Mouse (Mus musculus): ENCODE results near the gene Ccdc62.
A peak's percentile ranks its signal among the peaks of the same experiment; 100 is the strongest.

Ccdc62 gene

DNA sequence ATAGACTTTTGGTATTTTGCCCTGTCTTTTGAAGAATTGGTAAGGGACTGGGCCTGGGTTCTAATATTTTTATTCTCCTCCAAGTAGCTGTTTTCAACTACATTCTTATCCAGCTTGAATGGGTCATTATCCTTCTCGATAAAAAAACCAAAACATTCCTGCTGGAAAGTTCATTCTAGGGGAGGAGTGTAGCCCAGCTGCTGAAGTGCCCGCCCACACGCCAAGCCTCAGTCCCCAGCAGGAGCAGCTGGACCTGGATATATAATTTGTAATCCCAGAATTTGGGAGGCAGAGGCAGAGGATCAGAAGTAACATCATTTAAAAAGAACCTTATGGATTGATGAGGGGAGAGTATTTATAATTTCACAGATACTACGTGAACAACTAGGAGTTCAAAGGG is 16.1 kb downstream of the Ccdc62 start:
- DNase-seq = no peak

DNA sequence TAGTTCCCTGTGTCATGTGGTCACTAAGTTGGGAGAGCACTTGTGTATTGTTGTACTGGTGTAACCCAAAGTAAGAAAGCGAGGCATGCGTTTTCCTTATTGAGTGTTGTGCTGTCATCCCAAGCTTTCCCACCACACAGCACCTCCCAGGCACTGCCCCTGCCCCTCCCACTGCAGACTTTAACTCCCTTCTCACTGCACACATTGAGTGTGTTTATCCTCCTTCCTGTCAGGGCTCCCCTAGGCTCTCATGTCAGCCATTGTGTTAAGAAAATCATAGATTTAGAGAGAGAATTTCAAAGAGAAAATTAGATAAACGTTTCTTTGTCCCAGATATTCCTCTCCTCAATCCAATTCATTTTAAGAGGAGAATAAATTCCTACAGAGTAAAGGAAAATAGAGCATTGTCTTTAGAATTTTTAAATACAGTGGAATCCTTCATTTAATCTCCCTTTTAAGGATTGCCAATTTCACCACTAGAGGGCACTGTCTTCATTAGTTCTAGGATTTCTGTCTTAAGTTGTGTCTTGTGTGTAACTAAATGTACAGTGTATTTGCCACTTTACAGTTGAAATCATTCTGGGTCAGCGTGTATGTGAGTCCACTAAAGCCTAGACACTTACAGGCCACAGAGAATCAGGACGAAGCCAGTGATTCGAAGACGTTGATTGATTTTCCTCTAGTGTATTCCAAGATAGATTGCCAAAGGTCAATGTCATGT is 16.7 kb downstream of the Ccdc62 start:
- no peak for DNase-seq

DNA sequence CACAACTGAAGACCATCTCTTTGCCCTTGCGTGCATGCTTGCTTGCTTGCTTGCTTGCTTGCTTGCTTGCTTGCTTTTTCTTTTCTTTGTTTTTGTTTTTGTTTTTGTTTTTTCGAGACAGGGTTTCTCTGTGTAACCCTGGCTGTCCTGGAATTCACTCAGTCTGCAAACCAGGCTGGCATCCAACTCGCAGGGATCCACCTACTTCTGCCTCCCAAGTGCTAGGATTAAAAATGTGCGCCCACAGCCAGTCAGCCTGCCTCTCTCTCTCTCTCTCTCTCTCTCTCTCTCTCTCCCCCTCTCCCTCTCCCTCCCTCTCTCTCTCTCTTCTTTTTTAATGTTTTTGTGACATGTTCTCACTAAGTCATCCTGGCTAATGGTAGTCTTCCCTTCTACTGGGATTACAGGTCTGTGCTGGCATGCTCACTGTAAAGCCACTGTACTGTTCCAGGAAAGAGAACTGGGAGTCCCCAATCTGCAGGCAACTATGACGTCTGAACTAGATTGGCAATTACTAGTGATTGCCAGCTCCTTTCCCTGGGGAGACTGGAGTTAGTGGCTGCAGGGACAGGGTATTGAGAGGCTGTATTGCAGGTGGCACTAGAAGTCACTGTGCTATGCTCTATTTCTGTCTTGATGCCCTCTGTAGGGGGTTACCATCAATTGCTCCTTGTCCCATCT is 22.0 kb downstream of the Ccdc62 start:
- DNase-seq = no peak

DNA sequence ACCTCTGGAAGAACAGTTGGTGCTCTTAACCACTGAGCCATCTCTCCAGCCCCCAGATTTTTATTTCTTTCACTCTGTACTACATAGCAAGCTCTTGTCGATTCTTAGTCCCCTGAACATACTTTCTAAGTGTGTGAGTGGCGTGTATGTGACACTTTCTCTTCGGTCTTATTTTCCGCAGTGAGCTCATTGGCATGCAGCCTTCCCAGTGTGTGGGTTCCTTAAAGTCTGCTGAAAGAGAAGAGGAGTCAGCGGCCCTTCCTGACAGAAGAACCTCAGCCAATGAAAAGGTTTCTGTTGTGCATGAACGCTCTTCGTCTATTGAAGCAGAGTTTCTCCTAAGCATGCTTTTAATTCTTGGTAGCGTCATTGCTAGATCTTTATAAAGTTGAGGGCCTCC is 26.7 kb downstream of the Ccdc62 start:
- DNase-seq = no peak

DNA sequence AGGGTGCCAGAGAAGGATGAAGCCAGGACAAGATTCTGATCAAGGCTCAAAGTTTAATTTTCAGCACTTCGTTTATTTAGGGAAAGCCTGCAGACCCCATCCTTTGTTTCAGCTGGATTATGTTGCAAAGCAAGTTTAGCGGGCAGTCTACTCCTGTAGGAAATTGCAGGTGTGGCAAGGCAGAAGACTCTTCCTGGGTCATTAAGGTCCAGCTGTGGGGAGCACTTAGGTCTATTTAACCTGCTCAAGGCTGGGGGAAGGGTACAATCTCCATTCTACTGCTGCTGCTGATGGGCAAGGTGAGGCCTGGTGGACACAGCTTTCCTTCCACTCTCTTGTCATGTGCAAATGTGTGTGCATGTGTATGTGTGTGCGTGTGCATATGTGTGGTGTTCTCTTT is 28.5 kb downstream of the Ccdc62 start:
- no peak for DNase-seq

DNA sequence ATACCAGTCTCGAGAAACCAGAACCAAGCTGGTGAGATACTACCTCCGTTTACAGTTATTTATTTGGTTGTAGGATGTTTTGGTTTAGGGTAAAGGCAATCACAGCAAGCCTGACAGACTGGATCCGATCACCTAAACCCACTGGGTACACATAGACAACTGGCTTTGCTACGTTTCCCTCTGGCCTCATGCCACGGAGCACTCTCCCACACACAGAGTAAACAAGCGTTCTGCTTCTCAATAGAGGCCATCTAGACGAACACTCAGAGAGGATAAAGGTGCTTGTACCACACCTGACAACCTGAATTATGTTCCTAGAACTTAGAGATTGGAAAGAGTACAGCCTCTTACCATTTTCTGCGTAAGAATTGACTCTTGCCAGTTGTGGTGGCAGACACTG is 29.6 kb downstream of the Ccdc62 start:
- no peak for DNase-seq

DNA sequence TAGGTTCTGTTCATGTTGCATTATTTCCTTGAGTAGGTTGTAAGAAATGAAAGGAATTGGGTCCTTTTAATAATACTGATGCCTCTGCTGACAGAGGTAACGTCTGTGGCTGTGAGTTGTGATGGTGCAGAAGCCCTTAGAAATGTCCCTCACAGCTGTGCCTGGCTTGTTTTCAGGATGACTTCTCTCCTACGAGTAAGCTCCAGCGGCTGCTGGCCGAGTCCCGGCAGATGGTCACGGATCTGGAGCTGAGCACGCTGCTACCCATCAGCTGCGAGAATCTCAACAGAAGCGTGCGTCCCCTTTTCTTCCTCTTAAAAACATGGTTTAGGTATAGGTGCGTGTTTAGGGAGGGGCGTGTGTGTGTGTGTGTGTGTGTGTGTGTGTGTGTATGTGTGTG is 30.6 kb downstream of the Ccdc62 start:
- DNase-seq = no peak

DNA sequence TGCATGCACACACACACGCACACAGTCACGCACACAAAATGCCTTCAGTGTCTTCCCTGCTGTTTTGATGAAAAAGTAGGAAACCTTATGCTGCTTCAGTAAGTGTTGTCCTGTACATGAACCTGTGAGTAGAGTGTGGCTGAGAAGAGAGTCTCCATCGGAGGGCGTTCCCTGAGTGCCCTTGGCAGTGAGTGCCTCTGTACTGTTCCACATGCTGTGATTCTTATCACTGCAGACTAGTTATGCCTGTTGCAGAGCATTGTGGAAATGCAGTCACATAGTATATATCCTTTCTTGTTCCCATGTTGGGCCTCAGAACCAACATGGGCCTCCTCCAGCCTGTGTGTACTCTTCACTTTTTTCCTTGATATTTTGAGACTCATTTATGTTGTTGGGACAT is 33.7 kb downstream of the Ccdc62 start:
- no peak for DNase-seq

DNA sequence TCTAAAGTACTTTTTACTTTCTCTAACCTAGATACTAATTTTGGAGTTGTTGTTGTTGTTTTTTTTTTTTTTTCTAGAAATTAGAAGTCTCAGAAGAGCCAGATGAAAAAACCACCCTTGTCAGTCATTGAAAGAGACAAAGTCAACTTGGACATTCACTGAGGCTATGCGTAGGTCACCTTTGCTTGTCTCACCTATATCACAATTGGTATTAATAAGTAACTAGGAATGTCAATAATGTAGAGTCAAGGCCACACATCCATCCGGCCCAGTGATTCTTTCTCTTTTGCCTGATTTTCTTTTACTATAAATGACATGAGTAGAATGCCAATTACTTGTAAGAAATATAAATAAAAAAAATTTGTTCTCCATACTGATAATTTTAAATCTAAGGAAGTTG is 36.3 kb downstream of the Ccdc62 start:
- DNase-seq = no peak

DNA sequence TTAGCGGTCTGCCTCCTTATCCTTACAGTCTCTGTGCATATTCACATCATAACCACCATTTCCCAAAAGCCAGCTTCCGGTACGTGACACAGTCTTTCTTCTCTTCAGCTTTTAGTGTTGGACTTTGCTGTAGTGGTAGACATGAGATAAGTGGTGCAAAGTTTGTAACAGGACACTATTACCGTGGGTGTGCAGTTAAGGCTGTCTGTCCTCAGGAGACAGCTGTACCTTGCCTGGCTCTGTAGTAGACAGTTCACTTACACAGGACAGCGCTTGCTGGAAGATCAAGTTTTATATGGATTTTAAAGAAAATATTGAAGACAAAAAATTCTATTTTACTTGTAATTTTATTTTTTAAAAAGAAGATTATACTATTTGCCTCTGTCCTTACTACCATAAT is 38.0 kb downstream of the Ccdc62 start:
- no peak for DNase-seq

DNA sequence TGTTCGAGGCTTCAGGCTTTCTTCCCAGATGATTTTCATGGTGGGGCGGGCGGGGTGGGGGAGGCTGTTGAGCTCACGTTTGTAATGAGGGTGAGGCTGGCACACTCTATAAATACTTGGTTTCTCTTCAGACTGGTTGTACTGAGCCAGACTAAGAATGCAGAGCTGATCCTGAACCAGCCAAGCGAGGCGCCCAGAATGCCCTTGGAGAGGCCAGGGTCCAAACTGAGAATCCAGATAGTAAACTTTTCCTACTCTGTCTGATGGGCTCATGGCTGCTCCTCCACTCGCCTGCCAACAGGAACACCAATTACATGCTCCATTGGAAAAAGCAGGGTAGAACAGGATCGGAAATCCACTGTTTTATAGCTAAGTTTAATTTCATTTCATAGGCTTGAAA is 38.7 kb downstream of the Ccdc62 start:
- DNase-seq = no peak

DNA sequence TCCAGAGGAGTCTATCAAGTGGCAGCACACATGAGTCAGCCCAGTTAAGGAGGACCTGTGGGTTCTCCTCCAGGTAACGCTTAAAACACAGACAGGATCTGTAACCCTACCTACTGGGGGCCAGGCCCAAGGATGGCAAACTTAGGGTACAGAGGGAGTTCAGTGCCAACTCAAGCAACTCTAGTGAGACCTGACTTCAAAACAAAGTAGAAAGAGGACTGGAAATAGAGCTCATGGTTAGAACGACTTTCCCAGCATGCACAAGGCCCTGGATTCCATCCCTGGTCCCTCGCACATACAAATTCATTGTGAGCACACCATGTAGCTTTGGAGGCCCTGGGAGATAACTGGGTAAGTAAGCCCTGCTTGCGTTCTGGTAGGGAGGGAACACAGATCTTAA is 40.1 kb downstream of the Ccdc62 start:
- no peak for DNase-seq

DNA sequence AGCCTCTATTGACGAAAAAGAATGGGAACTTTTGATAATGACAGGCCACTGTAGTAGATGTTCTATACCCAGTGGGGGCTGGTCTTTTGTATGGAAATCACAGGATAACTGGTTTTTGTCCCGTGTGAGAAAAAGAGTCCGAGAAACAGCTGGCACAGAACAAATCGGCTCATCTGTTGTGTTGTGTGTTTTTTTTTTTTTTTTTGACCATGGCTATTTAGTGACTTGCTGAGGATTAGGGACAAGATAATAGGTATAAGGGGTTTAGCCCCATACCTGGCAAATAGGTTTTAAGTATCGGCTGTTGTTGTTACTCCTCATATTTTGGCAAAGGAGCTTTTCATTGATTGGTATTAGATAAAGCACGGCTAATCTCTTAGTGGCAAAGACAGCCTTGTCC is 42.0 kb downstream of the Ccdc62 start:
- no peak for DNase-seq

DNA sequence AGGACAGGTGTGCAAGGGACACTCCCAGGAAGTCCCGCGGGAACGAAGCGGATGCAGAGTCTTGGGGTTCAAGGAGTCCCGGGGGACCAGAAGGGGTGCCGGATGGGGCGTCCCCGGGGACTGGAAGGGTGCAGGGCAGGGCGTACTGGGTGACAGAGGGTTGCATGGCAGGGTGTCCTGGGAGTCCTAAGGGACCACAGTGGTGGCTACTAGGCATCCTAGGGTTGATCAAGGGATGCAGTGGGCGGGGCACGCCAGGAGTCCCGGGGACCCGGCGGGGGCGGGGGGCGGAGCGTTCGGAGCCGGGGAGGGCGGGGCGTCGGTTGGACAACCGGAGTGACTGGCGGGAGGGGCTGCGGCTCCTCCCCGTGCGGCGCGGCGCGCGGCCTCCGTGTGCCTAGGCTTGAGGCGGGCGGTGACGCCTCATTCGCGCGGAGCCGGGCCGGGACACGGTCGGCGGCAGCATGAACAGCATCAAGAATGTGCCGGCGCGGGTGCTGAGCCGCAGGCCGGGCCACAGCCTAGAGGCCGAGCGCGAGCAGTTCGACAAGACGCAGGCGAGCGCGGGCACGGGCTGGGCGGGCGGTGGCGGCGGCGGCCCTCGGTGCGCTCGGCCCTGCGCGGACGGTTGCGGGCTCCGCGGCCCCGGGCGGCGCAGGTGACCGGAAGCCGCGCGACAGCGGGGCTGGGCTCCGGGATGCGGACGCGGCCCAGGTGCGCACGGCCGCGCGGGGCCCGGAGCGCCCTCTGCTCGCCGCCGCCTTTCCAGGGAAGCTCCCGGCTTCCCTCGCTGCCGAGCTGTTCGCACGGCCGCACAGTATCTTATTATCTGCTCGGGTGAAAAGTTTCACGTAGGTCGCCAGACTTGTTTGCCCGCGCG is 43.1 kb downstream of the Ccdc62 start, which contains the start of gene Hip1r:
Gene Hip1r, plus strand, starts transcription at position 330 of the 880 bp plus-strand sequence.
- peak; percentile 86 for DNase-seq

DNA sequence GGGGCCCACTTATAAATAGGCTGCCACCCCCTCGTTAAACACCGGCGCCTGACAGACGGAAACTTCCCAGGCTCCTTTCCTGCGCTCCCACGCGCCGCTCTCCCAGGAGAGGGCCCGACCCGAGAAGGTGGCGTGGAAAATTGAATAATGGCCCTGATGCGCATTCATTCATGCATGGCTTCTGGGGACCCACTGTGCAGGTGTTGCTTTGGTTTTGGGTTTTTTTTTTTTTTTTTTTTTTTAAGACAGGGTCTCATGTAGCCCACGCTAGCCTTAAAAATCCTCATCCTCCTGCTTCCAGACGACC is 43.7 kb downstream of the Ccdc62 start:
- DNase-seq = no peak

DNA sequence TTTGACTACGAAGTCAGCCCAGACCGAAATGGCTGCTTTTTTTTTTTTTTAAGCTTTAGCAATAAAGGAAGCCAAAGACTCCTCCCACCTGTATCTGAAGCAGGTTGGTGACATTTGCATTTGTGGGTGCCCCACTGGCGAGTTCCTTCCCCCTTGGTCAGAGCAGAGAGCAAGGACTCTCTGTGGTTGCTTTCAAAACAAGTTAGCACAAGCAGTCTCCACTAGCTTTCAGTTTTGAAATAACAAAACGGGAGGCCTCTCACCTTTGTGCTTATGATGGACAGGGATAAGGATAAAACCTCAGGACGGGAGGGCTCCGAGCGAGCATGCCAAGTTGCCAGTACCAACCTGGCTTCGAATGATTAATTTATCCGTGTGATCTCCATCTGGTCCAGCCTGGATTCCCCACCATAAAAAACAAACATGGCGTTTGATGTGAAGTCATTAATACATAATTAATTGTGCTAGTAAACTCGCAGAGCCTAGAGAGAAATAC is 44.2 kb downstream of the Ccdc62 start:
- no peak for DNase-seq

DNA sequence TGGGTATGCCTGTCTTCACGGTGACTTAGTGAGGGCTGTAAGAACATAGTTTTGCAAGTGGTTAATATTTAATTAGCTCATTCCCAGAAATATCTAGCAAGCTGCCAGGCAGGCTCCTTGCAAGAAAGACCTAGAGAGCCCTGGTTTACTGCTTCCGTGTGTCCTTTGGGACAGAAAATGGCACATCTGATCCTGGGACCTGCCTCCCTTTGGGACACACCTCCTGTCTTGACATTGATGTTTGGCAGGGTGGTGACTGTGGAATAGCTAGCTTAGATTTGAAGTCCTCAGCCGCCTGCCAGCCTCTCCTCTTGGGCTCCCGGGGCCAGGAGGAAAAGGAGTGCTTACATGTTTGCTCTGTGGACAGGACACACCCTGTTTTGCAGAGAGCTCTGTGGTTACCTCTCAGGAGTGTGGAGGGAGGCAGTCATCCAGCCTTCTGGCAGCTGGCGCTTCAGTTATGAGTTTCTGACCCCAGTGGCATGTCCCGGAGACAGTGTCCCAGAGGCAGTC is 45.2 kb downstream of the Ccdc62 start:
- DNase-seq = no peak

DNA sequence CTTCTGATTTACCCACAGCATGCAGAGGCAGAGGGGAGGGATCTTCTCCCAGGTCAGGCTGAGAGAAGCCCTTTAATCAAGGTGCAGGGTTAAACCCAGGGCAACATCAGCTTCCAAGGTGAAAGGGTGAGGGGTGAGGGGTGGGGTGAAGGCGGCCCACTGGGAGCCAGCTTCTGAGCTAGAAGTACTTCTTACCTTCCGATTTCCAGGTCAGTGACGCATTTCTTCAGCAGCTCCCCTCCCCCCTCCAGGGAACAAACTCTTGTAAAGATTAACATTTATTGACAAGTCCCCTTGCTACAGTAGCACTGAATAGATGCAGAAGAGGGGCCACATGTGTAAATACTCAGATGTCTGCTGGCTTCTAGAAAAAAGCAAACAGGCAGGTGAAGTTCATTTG is 46.8 kb downstream of the Ccdc62 start:
- no peak for DNase-seq

DNA sequence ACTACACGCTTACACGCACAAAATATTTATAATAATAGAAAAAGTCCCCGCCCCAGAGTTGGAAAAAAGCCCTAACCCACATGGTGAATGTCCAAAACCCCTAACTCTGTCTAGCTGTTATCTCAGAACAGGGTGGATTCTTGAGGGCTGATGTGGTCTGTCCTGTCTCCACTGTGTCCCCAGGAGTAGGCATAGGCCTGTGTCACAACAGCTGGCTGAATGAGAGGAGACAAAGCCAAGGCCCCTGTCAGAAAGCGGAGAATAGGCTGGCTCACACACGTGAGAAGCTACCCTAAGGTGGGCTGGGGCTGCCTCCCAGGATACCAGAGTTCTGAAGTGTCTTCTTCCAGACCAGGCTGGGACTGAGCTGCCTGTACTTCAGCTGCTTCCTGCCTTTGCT is 47.7 kb downstream of the Ccdc62 start:
- DNase-seq = no peak

DNA sequence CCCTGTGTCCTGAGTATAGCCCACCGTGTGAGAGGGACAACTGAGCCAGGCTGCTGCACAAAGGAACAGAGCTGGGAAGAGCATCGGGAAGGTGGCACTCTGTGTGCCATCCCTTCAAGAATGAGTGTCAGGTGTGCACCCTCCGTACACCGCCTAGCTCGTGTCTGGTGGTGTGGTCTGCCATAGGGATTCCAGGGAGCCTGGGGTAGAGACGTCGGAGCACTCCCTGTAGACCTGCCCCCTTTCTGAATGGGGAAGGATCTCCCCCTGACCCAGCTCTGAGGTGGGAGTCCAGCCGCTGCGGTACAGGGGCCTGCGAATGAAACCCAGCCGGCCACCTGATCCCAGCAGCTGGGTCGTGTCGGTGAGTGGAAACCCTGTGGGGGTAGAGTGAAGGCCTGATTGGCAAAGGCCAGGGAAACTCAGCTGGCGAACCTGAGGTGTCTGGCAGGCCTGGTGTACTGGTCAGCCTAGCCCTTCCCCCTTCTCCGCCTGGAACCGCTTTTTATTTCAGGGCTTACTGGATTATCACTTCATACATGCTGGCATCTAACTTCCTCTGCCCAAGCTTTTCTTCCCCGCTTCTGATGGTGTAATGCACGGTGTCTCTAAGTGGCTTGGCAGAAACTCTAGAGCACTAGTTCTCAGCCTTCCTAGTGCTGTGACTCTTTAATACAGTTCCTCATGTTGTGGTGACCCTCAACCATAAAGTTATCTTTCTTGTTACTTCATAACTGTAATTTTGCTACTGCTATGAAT is 48.9 kb downstream of the Ccdc62 start:
- DNase-seq = no peak

DNA sequence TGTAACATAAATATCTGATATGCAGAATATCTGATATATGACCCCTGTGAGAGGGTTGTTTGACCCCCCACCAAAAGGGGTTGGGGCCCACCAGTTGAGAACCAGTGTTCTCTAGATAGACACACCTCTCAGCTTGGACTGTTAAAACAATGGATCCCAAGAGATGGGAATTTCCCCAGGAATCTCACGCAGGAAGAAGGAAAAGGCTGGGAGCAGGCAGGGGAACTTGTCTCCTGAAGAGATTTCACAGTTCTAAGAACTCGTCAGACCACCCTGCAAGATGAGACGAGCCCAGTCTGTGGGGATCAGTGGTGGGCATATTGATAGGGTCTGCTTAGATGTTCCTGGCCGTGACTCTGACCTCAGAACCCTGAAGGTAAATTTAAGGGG is 49.5 kb downstream of the Ccdc62 start:
- no peak for DNase-seq

DNA sequence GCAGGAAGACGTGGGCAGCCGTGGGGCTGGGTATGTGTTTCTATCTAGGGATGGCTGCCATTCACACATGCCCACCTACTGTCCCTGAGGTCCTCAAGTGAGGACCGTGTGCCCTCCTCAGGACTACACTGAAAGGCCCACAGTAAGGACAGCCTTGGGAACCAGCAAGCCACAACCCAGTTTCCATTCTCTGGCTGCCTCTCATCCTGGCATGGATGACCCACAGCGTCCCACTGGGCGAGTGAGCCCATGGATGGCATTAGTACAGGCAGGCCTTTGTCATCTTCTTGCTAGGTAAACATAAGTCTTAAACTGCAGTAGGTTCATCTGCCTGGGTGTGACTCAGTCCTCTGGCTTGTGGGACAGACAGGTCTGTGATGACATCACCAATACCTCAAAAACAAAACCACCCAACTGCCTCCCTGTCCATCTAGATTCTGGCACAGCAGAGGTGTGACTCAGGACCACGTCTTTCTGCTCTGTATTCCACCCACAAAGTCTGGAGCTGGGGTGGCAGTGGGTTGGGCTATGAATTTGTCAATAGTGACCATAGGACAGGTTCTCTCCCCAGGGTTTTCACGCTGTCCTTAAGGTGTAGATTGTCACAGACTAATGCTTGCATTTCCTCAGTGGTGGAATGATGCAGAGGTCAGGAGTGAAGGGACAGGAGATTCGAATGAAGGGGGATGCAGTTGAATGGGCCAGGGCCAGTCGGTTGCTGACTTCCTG is 50.2 kb downstream of the Ccdc62 start:
- DNase-seq = no peak

All from thymus, postnatal 4 days (tissue).